Mouse (Mus musculus): ENCODE measurements around the gene Nvl.

DNA sequence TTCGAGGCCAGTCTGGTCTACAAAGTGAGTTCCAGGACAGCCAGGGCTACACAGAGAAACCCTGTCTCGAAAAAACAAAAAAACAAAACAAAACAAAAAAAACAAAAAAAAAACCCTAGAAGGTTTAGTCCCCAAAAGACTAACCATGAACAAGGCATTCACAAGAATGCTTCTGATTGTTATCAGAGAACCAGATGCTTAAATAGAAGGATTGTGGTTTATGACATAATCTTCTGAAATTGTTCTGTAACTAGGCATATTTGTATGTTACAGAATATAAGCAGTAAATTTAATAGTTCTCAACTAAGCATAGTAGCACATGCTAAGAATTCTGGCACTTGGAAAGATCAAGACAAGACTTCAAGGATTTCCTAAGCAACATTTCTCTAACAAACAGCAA is 19.9 kb downstream of the Nvl start:
- no peak for TF ChIP-seq POLR2A (IDR thresholded peaks at IDR 0.05; ENCODE audit: extremely low read depth, insufficient read depth, low read length)
- TF ChIP-seq CTCF (IDR thresholded peaks at IDR 0.05; ENCODE audit: extremely low read depth, insufficient read depth, low read length): no peak

Data from cortical plate, adult 2 months (tissue).